Mouse (Mus musculus): ENCODE data around the gene Jrkl. TPM values are rescaled to one million over a fixed set of nuclear protein-coding genes. Genes with fewer than 3 reads are reported as not detected.

Gene Jrkl
- 10 to 100 TPM; 10.5 to 11.6 TPM for total RNA-seq (2021)

GRCm38 (mm10) chr9:13245481-13245880, at the start of gene Jrkl:
Gene Jrkl, minus strand, starts transcription at chr9:13245829.
- DNase-seq = peak; percentile 14 to 19

GRCm38 (mm10) chr9:13287482-13287881, 41.9 kb upstream of the Jrkl start:
- no peak for DNase-seq

DNA sequence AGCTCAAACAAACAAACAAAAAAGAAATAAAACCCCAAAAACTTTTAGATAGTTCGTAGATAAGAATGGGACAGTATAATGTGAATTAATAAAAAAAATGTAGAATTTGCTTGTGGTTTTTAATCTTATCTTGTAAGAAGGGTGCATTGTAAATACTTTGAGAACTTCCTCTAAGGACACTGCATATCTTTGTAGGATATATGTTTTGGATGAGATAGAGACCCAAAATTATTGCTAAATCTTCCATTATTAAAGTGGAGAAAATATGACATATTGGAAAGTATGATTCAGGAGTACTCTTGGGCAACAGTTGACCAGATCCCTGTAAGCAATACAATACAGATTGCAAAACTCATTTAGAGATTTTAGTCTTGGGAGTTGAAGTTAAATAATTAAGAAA, 27.6 kb upstream of the Jrkl start:
- no peak for DNase-seq

GRCm38 (mm10) chr9:13260980-13261379, 15.4 kb upstream of the Jrkl start:
- DNase-seq = no peak

DNA sequence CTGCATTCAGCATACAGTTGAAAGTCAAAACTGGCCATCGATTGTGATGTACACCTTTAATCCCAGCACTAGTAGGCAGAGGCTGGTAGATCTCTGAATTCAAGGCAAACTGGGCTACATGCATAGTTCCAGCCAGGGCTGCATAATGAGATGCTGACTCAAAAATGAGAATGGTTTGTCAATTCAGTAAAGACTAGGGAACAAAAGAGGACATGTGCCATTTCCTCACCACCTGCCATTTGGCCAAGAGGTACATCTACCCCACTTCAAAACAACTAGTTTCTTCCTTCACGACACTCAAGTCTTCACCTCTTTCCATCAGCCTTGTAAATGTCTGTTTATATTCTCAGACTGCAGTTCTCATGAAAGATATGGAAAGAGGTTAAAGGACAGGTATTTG, 12.5 kb upstream of the Jrkl start:
- no peak for DNase-seq

DNA sequence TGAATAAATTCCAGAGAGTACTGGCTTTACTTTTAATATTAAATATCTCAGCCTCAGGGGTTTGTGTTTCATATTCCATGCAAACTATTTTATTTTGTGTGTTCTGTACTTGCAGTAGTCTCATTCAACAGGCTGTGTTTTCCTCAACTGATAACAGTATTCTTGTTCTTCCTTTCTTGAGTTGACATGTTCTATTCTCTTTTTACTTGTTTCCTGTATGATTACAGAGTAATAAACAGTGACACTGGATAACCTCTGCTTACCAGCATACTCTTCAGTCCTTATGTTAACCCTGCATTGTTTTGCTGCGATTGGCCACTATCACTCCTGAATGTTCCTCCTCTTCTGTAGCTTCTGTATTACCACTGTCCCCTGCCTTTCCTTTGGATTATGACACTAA, 11.1 kb upstream of the Jrkl start:
- no peak for DNase-seq

- no peak for DNase-seq
Observed at GRCm38 (mm10) chr9:13251251-13251650, 5.6 kb upstream of the Jrkl start.

GRCm38 (mm10) chr9:13248104-13248503, 2.5 kb upstream of the Jrkl start:
- no peak for DNase-seq

- DNase-seq = peak; percentile 75 to 78
Observed at GRCm38 (mm10) chr9:13246815-13247638, 1.4 kb upstream of the Jrkl start, which contains the start of gene Ccdc82. Gene Ccdc82, plus strand, starts transcription at chr9:13246955.

DNA sequence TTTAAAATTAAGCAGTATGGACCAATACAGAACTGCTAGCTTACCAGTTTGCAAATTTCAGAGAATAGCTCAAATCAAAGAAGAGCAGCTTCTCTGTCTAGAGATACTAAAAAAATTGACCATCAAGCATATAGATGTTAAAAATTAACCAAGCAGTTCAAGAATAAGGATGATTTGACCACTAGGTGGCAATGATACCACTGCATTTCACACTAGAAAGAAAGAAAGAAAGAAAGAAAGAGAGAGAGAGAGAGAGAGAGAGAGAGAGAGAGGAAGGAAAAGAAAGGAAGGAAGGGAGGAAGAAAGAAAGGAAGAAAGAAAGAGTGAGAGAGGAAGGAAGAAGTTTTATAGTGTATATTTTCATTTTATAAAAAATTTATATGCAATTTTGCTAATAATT, 3.3 kb downstream of the Jrkl start:
- no peak for DNase-seq

GRCm38 (mm10) chr9:13231545-13232216, 13.9 kb downstream of the Jrkl start:
- no peak for DNase-seq

- no peak for DNase-seq
Observed at GRCm38 (mm10) chr9:13230553-13230952, 15.1 kb downstream of the Jrkl start.

GRCm38 (mm10) chr9:13225872-13226271, 19.8 kb downstream of the Jrkl start:
- DNase-seq = no peak

DNA sequence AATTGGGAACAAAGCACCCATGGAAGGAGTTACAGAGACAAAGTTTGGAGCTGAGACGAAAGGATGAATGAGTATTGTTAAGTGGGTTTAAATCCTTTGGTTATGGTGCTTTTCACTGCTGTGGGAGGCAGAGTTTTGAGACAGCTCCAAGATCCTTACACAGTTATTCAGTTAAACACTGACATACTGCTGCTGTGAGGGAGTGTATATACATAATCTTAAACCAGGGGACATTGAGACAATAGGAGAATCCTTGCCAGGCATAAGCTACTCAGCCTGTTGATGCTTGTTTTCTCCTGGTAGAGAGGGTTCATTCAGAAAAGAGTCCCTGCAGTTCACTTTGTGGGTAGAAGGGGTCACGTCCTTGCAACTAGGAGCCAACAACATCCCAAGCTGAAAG, 39.3 kb downstream of the Jrkl start:
- DNase-seq = no peak

DNA sequence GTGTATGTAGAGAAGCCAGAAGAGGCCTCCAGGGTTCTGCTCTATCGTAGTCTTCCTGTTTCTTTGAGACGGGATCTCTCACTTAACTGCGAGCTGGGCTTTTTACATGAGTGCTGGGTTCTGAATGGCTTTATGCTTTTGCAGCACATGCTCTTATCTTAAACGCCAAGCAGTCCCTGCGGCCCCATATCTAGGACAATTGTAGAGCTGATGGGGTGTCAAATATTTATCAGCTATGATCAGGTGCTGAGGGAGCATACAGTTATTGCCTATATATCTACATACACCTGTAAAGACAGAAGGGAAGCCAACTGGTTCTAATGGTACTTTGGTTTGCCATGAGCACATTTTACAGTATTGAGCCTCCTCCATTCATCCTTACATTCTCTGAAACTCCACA, 41.9 kb downstream of the Jrkl start:
- DNase-seq = no peak

GRCm38 (mm10) chr9:13203109-13203508, 42.5 kb downstream of the Jrkl start:
- DNase-seq = no peak

DNA sequence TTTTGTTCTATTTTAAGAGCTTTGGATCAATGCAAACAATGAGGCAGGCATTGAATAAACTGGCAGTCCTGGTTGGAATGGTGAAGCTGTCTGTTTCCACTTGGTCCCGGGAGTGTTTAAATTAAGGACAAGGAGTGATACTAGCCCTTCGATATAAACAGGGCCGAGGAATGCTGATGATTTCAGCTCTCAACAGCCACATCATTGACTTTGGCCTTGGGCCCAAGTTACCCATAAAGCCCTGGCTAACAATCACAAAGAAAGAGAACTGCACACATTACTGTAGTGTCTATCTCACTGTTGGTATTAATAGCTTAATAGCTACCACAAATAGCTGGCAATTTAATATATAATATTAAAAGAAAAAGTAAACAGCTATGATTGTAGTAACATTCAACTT, 45.5 kb downstream of the Jrkl start:
- no peak for DNase-seq

DNA sequence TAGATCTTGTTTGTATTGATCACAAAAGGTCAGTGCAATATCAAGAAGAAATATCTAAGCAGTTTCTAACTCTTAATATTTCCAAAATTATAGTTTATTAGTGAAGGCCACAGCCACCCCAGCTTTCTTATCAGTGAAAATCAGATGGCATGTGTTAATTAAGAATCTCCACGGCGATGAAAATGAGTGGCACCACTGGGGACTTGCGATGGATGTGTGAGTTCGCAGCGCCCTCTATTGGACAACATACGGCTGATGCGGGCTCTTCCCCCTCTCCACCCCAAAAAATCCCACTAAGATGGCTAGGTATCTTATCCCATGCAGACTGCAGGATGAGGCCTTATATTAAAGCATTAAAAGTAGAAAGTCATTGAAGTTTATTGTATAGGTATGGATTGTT, 49.9 kb downstream of the Jrkl start:
- peak; percentile 18 to 27 for DNase-seq

DNA sequence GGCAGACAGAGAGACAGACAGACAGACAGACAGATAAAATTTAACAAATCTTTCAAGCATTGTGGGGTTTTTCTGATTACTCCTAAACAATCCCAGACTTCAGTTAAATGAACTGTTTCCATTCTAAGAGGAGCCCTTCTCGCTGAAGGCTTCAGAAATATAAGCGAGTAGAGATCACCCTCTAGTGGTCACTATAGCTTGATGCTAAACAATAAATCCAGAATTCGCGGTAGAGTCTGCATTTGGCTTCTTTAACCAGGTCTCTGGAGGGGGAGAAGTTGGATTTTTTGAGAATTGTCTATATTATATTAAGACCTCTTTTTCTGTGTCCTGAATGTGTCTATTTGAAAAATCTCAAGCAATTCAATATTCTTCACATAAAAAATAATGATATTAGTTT, 50.4 kb downstream of the Jrkl start:
- no peak for DNase-seq

DNA sequence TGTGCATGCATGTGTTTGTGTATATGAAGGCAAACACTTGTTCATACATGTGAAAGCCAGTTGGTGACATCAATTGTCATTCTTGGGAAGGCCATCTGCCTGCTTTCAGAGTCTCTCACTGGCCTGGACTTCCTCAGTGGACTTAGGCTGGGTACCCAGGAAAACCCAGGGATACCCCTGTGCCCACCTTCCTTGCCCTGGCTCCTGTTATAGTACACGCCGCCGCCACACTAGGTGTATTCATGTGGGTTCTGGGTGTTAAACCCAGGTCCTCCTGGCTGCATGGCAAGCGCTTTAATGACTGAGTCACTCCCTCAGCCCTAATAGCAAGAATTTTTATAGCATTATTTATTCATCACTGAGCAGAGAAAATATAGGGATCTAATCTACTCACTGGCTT, 51.0 kb downstream of the Jrkl start:
- DNase-seq = no peak

All from layer of hippocampus, postnatal 36 days (tissue).